Mouse (Mus musculus): ENCODE measurements at regions not wholly inside any gene's neighbourhood (a gene's known extent, or its start where the extent isn't known, plus 50 kb on each side); places are given as distances from the start of the nearest gene placed in this dataset.

DNA sequence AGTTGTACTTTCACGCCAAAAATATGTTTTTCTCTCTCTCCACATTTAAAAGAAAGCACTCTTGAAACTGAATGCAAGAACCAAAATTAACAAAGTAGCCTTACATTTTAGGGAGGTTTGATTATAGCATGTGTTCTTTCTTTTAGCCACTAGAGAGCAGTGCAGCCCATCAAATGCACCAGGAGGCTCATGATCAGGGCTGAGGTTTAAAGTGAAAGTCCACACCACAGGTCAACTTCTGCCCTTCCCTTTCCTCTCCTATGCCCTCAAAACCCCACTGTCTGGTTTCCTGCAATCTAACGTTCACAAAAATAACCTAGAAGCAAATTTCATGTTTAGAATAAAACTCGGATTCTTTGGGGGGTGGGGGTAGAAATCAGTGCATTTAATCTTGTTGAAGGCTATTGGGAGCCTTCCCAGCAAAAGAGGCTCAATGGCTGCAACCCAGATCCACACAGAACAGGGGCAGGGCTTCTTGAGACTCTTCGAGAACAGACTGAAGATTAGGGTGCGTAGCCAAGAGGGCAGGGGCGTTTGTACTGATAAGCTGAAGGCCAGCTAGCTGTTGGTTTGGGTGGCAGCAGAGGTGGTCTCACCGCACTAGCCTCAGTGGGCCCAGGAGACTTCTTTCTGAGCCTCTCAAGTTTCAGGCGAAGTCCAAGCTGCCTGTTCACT, 59.3 kb upstream of the Zfp770 start:
- peak in 1 of 2 experiments; percentile 63 for DNase-seq (ENCODE audit: low spot score in 2 of 2)

DNA sequence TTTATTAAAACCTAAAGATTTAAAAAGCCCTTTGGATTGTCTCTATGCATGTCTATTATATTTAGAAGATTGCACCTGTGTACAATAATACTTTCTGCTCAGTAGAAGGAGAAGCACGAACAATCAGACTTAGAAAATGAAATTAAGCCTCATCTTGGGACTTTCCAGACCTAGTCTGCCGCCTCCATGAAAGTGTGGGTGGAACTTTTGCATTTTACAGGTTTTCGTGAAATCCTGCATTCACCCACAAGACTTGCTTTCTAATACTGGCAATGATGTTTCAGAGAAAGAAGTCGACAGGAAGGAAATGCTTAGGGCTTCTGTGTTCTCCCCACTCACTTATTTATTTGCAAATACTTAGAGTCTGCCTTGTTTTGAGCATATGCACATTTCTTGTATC, 58.3 kb upstream of the Zfp770 start:
- DNase-seq (ENCODE audit: low spot score in 2 of 2): no peak

Data from layer of hippocampus, adult 18-20 months (tissue).